Mouse (Mus musculus) B cell, adult 62 days (primary cell): ENCODE data around the gene 1110008P14Rik. TPM values are rescaled to one million over a fixed set of nuclear protein-coding genes. Genes with fewer than 3 reads are reported as not detected.

Source experiments
- total RNA-seq: library from RNA; stranded (reverse); gene quantifications from 4 replicates; pipeline ENCODE4 v1.2.4, GENCODE M21; 2023

Gene 1110008P14Rik
- 45.9 to 49.6 TPM (median 48.1 TPM) in 4 replicates for total RNA-seq

GRCm38 (mm10) chr2:32381775-32382223, at the start of gene 1110008P14Rik:
Gene 1110008P14Rik (minus strand): TSS chr2:32381938.

GRCm38 (mm10) chr2:32395484-32395945, 13.8 kb upstream of the 1110008P14Rik start, which contains the start of gene Ptges2:
Gene Ptges2 (plus strand): TSS chr2:32395896.

GRCm38 (mm10) chr2:32387706-32388490, 6.2 kb upstream of the 1110008P14Rik start, which contains the start of gene Lcn2:
Gene Lcn2 (minus strand): TSS chr2:32388252.

GRCm38 (mm10) chr2:32353007-32353542, 28.7 kb downstream of the 1110008P14Rik start, which contains the start of gene Dnm1:
Gene Dnm1 (minus strand): TSS chr2:32353338.

GRCm38 (mm10) chr2:32352151-32353006, 29.4 kb downstream of the 1110008P14Rik start, which contains the start of gene Ciz1:
Gene Ciz1 (plus strand): TSS chr2:32352327.

Other genes with a start within 250 kb of the 1110008P14Rik start
- gene Prrc2b, start 230.9 kb downstream of the 1110008P14Rik start, total RNA-seq, result 94.0 to 99.1 TPM (median 96.9 TPM) in 4 replicates
- 16.1 to 20.4 TPM (median 18.2 TPM) in 4 replicates for gene Pomt1, start 145.3 kb downstream of the 1110008P14Rik start, total RNA-seq
- 120 to 136 TPM (median 126 TPM) in 4 replicates for gene Uck1, start 121.8 kb downstream of the 1110008P14Rik start, total RNA-seq
- 60.2 to 74.9 TPM (median 69.9 TPM) in 4 replicates for gene Golga2, start 94.6 kb downstream of the 1110008P14Rik start, total RNA-seq
- 75.2 to 96.3 TPM (median 76.7 TPM) in 4 replicates for gene Swi5, start 93.9 kb downstream of the 1110008P14Rik start, total RNA-seq
- gene Ciz1, start 29.6 kb downstream of the 1110008P14Rik start, total RNA-seq, result 129 to 145 TPM (median 135 TPM) in 4 replicates
- gene Dnm1, start 28.6 kb downstream of the 1110008P14Rik start, total RNA-seq, result 0.53 TPM in 1 of 4 replicates, not detected in the others
- 1.1 to 2.4 TPM (median 2.2 TPM) in 3 of 4 replicates, not detected in the other for gene Lcn2, start 6.3 kb upstream of the 1110008P14Rik start, total RNA-seq
- gene Ptges2, start 14.0 kb upstream of the 1110008P14Rik start, total RNA-seq, result 7.4 to 9.9 TPM (median 9.3 TPM) in 4 replicates
- gene Naif1, start 68.5 kb upstream of the 1110008P14Rik start, total RNA-seq, result 4.3 to 4.8 TPM (median 4.6 TPM) in 4 replicates
- gene Slc25a25, start 69.5 kb upstream of the 1110008P14Rik start, total RNA-seq, result 38.8 to 45.2 TPM (median 41.0 TPM) in 4 replicates
- gene Fam102a, start 153.4 kb upstream of the 1110008P14Rik start, total RNA-seq, result 67.0 to 70.2 TPM (median 68.4 TPM) in 4 replicates
- gene Dpm2, start 188.9 kb upstream of the 1110008P14Rik start, total RNA-seq, result 51.3 to 67.8 TPM (median 59.1 TPM) in 4 replicates
- gene Pip5kl1, start 192.9 kb upstream of the 1110008P14Rik start, total RNA-seq, result 0.57 to 2.8 TPM (median 1.4 TPM) in 4 replicates
- not detected in 4 replicates for gene 9430097D07Rik, start 193.7 kb upstream of the 1110008P14Rik start, total RNA-seq
- gene St6galnac4, start 205.2 kb upstream of the 1110008P14Rik start, total RNA-seq, result 59.5 to 63.4 TPM (median 60.8 TPM) in 4 replicates
- gene St6galnac6, start 217.8 kb upstream of the 1110008P14Rik start, total RNA-seq, result 6.1 to 11.7 TPM (median 8.8 TPM) in 4 replicates
- 0.29 to 1.5 TPM (median 1.2 TPM) in 3 of 4 replicates, not detected in the other for gene Ak1, start 239.8 kb upstream of the 1110008P14Rik start, total RNA-seq